Mouse (Mus musculus): ENCODE measurements around the gene Sgtb. TPM values are rescaled to one million over a fixed set of nuclear protein-coding genes. Genes with fewer than 3 reads are reported as not detected.
A peak's percentile ranks its signal among the peaks of the same experiment; 100 is the strongest.

The Sgtb gene
- total RNA-seq, 2 experiments from 2014 or later, result 133 to 139 TPM

DNA sequence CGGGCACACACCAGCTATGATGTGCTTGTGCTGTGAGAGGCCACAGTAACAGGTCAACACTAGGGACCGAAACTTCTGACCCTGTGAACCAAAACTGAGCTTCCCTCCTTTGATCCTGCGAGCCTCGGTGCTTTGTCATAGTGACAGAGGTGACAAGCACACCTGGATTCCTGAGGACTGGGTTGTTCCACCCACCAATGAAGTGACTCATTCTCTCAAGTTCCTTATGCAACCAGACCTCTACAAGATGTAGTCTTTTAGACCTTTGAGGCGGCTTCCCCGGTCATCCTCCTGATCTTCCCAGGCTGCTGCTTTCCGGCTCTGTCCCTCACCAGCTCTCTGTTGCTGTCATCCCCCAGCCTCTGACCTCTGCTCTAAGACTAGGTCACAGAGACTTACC lies 27.0 kb upstream of the Sgtb start:
- Histone ChIP-seq H3K4me3 (no peak overlapping the region), H3K27ac (no peak overlapping the region)
- intact Hi-C loops (cut with DNase I), result no loop called here
- no peak for TF ChIP-seq CTCF (IDR thresholded peaks at IDR 0.05)
- DNase-seq (ENCODE audit: extremely low spot score in 1 of 2, low spot score in 2 of 2), result no peak

DNA sequence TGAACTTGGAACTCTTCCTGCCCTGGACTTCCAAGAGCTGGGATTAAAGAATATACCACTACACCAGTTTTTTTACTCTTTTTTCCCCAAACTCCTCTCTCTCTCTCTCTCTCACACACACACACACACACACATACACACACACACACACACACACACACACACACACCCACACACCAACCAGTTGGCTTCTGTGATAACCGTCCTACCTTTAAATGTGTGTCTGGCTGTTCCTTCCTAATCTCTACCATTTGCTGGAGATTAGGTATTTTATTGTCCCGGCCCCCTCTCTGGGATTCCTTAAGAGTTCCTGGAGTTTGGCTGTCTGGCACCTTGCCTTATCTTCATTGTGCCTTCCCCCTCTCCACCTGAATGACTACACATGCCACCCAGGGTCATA lies 24.9 kb upstream of the Sgtb start:
- no peak for TF ChIP-seq CTCF (IDR thresholded peaks at IDR 0.05)
- Histone ChIP-seq H3K4me3 (no peak overlapping the region), H3K27ac (no peak overlapping the region)
- intact Hi-C loops (cut with DNase I), result no loop called here
- DNase-seq (ENCODE audit: extremely low spot score in 1 of 2, low spot score in 2 of 2), result no peak

- peak; percentile 86 for TF ChIP-seq CTCF (IDR thresholded peaks at IDR 0.05)
- intact Hi-C loops (cut with DNase I), result no loop called here
- DNase-seq (ENCODE audit: extremely low spot score in 1 of 2, low spot score in 2 of 2), result no peak
- Histone ChIP-seq H3K4me3 (no peak overlapping the region), H3K27ac (no peak overlapping the region)
Observed at GRCm38 (mm10) chr13:104089387-104089786, 20.2 kb upstream of the Sgtb start.

GRCm38 (mm10) chr13:104091734-104092133 lies 17.8 kb upstream of the Sgtb start:
- no peak for TF ChIP-seq CTCF (IDR thresholded peaks at IDR 0.05)
- intact Hi-C loops (cut with DNase I), result loop anchor here (5.0 kb wide), 1 partner anchor 389 kb away; no protein-coding TSS in a partner anchor
- no peak for DNase-seq (ENCODE audit: extremely low spot score in 1 of 2, low spot score in 2 of 2)
- Histone ChIP-seq H3K27ac (no peak overlapping the region), H3K4me3 (no peak overlapping the region)

GRCm38 (mm10) chr13:104094531-104095385 lies 14.8 kb upstream of the Sgtb start:
- Histone ChIP-seq H3K4me3 (no peak overlapping the region), H3K27ac (no peak overlapping the region)
- TF ChIP-seq CTCF (IDR thresholded peaks at IDR 0.05), result no peak
- no peak for DNase-seq (ENCODE audit: extremely low spot score in 1 of 2, low spot score in 2 of 2)
- intact Hi-C loops (cut with DNase I), result loop anchor here (5.0 kb wide), 1 partner anchor 392 kb away; no protein-coding TSS in a partner anchor

GRCm38 (mm10) chr13:104095955-104096354 lies 13.6 kb upstream of the Sgtb start:
- intact Hi-C loops (cut with DNase I), result no loop called here
- no peak overlapping the region for H3K4me3 ChIP-seq
- DNase-seq (ENCODE audit: extremely low spot score in 1 of 2, low spot score in 2 of 2), result no peak
- H3K27ac ChIP-seq, result no peak overlapping the region
- no peak for TF ChIP-seq CTCF (IDR thresholded peaks at IDR 0.05)

GRCm38 (mm10) chr13:104097190-104097589 lies 12.4 kb upstream of the Sgtb start:
- no peak for DNase-seq (ENCODE audit: extremely low spot score in 1 of 2, low spot score in 2 of 2)
- no peak for TF ChIP-seq CTCF (IDR thresholded peaks at IDR 0.05)
- Histone ChIP-seq H3K27ac (no peak overlapping the region), H3K4me3 (no peak overlapping the region)
- intact Hi-C loops (cut with DNase I), result no loop called here

DNA sequence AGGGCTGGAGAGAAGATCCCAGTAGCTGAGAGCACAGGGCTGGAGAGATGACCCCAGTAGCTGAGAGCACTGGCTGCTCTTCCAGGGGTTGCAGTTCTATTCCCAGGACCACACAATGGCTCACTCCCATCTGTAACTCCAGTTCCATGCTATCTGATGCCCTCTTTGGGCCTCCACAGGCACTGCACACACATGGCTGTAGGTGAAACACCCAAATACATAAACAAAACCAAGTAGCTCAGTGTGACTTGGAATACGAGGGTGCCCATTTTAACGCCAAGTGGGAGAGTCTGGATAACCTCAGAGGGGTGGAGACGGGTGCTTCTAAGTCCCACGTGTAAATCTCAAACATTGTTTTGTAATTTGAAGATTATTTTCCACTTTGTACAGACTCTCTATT lies 9.1 kb upstream of the Sgtb start:
- no peak overlapping the region for H3K4me3 ChIP-seq
- TF ChIP-seq CTCF (IDR thresholded peaks at IDR 0.05), result no peak; the same call in 1 of the 2 replicates
- H3K27ac ChIP-seq, result no peak overlapping the region
- intact Hi-C loops (cut with DNase I), result no loop called here
- no peak for DNase-seq (ENCODE audit: extremely low spot score in 1 of 2, low spot score in 2 of 2)

DNA sequence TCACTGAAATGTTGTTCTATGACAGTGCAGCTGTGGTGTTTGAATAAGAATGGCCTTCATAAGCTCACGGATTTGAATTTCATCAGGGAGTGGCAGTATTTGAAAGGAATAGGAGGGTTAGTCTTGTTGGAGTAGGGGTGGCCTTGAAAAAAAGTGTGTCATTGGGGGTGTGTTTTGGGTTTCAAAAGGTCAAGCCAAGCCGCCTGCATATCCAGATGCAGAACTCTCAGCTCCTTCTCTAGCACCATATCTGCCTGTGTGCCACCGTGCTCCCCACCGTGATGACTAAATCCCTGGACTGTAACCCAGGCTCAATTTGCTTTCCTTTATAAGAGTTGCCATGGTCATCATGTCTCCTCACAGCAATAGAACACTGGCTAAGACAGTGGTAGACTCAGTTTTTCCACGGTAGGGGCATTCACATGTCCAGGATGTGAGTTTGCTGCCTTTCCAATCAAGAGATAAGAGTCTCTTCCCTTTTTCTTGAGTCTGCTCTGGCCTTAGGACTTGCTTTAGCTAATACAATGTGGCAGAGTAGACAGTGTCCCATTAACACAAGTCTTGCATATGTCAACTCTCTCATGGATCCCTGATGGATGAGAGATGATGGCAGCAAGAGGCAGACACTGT lies 7.8 kb upstream of the Sgtb start:
- no peak for TF ChIP-seq CTCF (IDR thresholded peaks at IDR 0.05)
- DNase-seq (ENCODE audit: extremely low spot score in 1 of 2, low spot score in 2 of 2), result no peak
- H3K4me3 ChIP-seq, result no peak overlapping the region
- intact Hi-C loops (cut with DNase I), result no loop called here
- no peak overlapping the region for H3K27ac ChIP-seq

GRCm38 (mm10) chr13:104108651-104109287 lies 772 bp upstream of the Sgtb start:
- intact Hi-C loops (cut with DNase I), result loop anchor here (2.0 to 5.0 kb wide), 2 partner anchors 188 to 336 kb away; partner anchors contain the start of genes Erbin and Srek1
- H3K4me3 ChIP-seq, result peak overlapping the region; percentile 95
- no peak for TF ChIP-seq CTCF (IDR thresholded peaks at IDR 0.05)
- peak overlapping the region; percentile 67 for H3K27ac ChIP-seq
- no peak for DNase-seq (ENCODE audit: extremely low spot score in 1 of 2, low spot score in 2 of 2)

- intact Hi-C loops (cut with DNase I), result loop anchor here (2.0 to 5.0 kb wide), 2 partner anchors 189 to 338 kb away; partner anchors contain the start of genes Erbin and Srek1
- peak; percentile 34 to 39 for DNase-seq (ENCODE audit: extremely low spot score in 1 of 2, low spot score in 2 of 2)
- Histone ChIP-seq H3K27ac (peak overlapping the region; percentile 91), H3K4me3 (peak overlapping the region; percentile 95)
- TF ChIP-seq CTCF (IDR thresholded peaks at IDR 0.05), result no peak
Observed at GRCm38 (mm10) chr13:104109816-104110521, 428 bp downstream of the Sgtb start.
